Mouse (Mus musculus) midbrain, embryonic 14.5 days (tissue): ENCODE data around the gene Hectd1. TPM values are rescaled to one million over a fixed set of nuclear protein-coding genes. Genes with fewer than 3 reads are reported as not detected.
A peak's percentile ranks its signal among the peaks of the same experiment; 100 is the strongest.

Experiments
- ATAC-seq: fragments of 200-750 bp; cut with Nextera tagmentation; 2 replicates; pipeline ENCODE4 v1.8.0; 2017; ENCODE audit warnings: moderate number of reproducible peaks, moderate library complexity; ENCODE audit not compliant: low FRiP score, low TSS enrichment
- DNase-seq: peaks from one replicate; pipeline ENCODE4 v3.0.0-alpha.2; 2015
- H3K27ac ChIP-seq: fragments of 300-500 bp; sonication (generic); replicated peaks from 2 replicates; pipeline ENCODE4 v1.5.1; 2014; ENCODE audit warnings: mild to moderate bottlenecking, low read depth, low read length, moderate library complexity
- H3K27me3 ChIP-seq: fragments of 300-500 bp; sonication (generic); 2 replicates; pipeline ENCODE4 v1.6.1; 2014; ENCODE audit warnings: low read length, control low read depth, mixed read lengths; ENCODE audit not compliant: control insufficient read depth, insufficient read depth
- H3K36me3 ChIP-seq: fragments of 300-500 bp; sonication (generic); 2 replicates; pipeline ENCODE4 v1.6.1; 2014; ENCODE audit warnings: low read length, control low read depth; ENCODE audit not compliant: control insufficient read depth, insufficient read depth
- H3K4me1 ChIP-seq: fragments of 300-500 bp; sonication (generic); 2 replicates; pipeline ENCODE4 v1.6.1; 2014; ENCODE audit warnings: mild to moderate bottlenecking, antibody characterized with exemption, low read length, control low read depth; ENCODE audit not compliant: control insufficient read depth, insufficient read depth
- H3K4me2 ChIP-seq: fragments of 300-500 bp; sonication (generic); 2 replicates; pipeline ENCODE4 v1.6.1; 2014; ENCODE audit warnings: mild to moderate bottlenecking, low read length, moderate library complexity
- H3K4me3 ChIP-seq: fragments of 300-500 bp; sonication (generic); replicated peaks from 2 replicates; pipeline ENCODE4 v1.5.1; 2014; ENCODE audit warnings: low read depth, low read length
- H3K9ac ChIP-seq: fragments of 300-500 bp; sonication (generic); replicated peaks from 2 replicates; pipeline ENCODE4 v1.6.1; 2014; ENCODE audit warnings: mild to moderate bottlenecking, low read length, moderate library complexity
- H3K9me3 ChIP-seq: fragments of 300-500 bp; sonication (generic); 2 replicates; pipeline ENCODE4 v1.6.1; 2016; ENCODE audit warnings: low read length, control low read depth, mixed read lengths; ENCODE audit not compliant: control insufficient read depth
- WGBS: fragments of 180-500 bp; shearing (Covaris S2); extraction: QIAGEN DNeasy Blood & Tissue Kit; methylation state at CpG from one replicate; pipeline ENCODE4 v1.1.7; 2014; 5-methylcytosine and 5-hydroxymethylcytosine counted together
- polyA plus RNA-seq: library from polyadenylated mRNA; unstranded; fragments of >200 nt; fragmentation: Nextera tagmentation; extraction: Ambion mirVana; gene quantifications from 2 replicates; pipeline ENCODE4 v1.2.1, GENCODE M21; 2014

The Hectd1 gene
- polyA plus RNA-seq, 1 experiment from 2014 or later, result 47.5 TPM

- no peak overlapping the region for H3K9ac ChIP-seq
- 0 out of 2 replicates have a peak, but pooled peaks cover 3% of the 10 kb centered on the region for H3K36me3 ChIP-seq
- DNase-seq (no peak), ATAC-seq (no peak)
- no peaks in the 10 kb centered on the region for H3K9me3 ChIP-seq
- WGBS, result 79% methylated on average over 13 of the region's 13 CpGs
- no peaks in the 10 kb centered on the region for H3K27me3 ChIP-seq
- no peak overlapping the region for H3K27ac ChIP-seq
- no peak overlapping the region for H3K4me3 ChIP-seq
- peaks cover 17% of the 10 kb centered on the region for H3K4me1 ChIP-seq
- H3K4me2 ChIP-seq, result no peak overlapping the region
Observed at GRCm38 (mm10) chr12:51831931-51832330, 2.6 kb upstream of the Hectd1 start.

- peaks cover 20% of the 10 kb centered on the region for H3K4me1 ChIP-seq
- no peaks in the 10 kb centered on the region for H3K27me3 ChIP-seq
- no peak overlapping the region for H3K9ac ChIP-seq
- H3K27ac ChIP-seq, result no peak overlapping the region
- WGBS, result 95% methylated on average over 3 of the region's 3 CpGs
- no peaks in the 10 kb centered on the region for H3K9me3 ChIP-seq
- no peak overlapping the region for H3K4me2 ChIP-seq
- no peak overlapping the region for H3K4me3 ChIP-seq
- ATAC-seq, result no peak
- H3K36me3 ChIP-seq, result 0 out of 2 replicates have a peak, but pooled peaks cover 3% of the 10 kb centered on the region
- DNase-seq, result no peak
Observed at GRCm38 (mm10) chr12:51831296-51831695, 2.0 kb upstream of the Hectd1 start.

GRCm38 (mm10) chr12:51830671-51831070 lies 1.3 kb upstream of the Hectd1 start:
- 96% methylated on average over 1 of the region's 1 CpGs for WGBS
- Histone ChIP-seq H3K4me1 (peaks cover 20% of the 10 kb centered on the region), H3K27ac (no peak overlapping the region), H3K4me2 (peak overlapping the region; percentile 66), H3K4me3 (no peak overlapping the region), H3K36me3 (0 out of 2 replicates have a peak, but pooled peaks cover 3% of the 10 kb centered on the region), H3K27me3 (no peaks in the 10 kb centered on the region), H3K9me3 (no peaks in the 10 kb centered on the region), H3K9ac (no peak overlapping the region)
- no peak for ATAC-seq
- no peak for DNase-seq

GRCm38 (mm10) chr12:51830077-51830402 lies 704 bp upstream of the Hectd1 start:
- H3K4me3 ChIP-seq, result peak overlapping the region; percentile 96
- peak overlapping the region; percentile 66 for H3K4me2 ChIP-seq
- H3K4me1 ChIP-seq, result peaks cover 20% of the 10 kb centered on the region
- DNase-seq (no peak), ATAC-seq (no peak)
- H3K27me3 ChIP-seq, result no peaks in the 10 kb centered on the region
- under 1% methylated on average over 12 of the region's 12 CpGs for WGBS
- peak overlapping the region; percentile 98 for H3K27ac ChIP-seq
- 0 out of 2 replicates have a peak, but pooled peaks cover 3% of the 10 kb centered on the region for H3K36me3 ChIP-seq
- peak overlapping the region; percentile 98 for H3K9ac ChIP-seq
- H3K9me3 ChIP-seq, result no peaks in the 10 kb centered on the region

- peaks cover 20% of the 10 kb centered on the region for H3K4me1 ChIP-seq
- under 1% methylated on average over 66 of the region's 66 CpGs for WGBS
- peak overlapping the region; percentile 98 for H3K9ac ChIP-seq
- H3K4me3 ChIP-seq, result peak overlapping the region; percentile 96
- H3K9me3 ChIP-seq, result no peaks in the 10 kb centered on the region
- H3K27ac ChIP-seq, result peak overlapping the region; percentile 98
- ATAC-seq (peak; percentile 1; the same call in 1 of the 2 replicates), DNase-seq (peak; percentile 75)
- no peaks in the 10 kb centered on the region for H3K27me3 ChIP-seq
- peak overlapping the region; percentile 66 for H3K4me2 ChIP-seq
- H3K36me3 ChIP-seq, result peaks cover 10% of the 10 kb centered on the region; the same call in 1 of the 2 replicates
Observed at GRCm38 (mm10) chr12:51828716-51829289, 533 bp downstream of the Hectd1 start.

- Histone ChIP-seq H3K4me3 (peak overlapping the region; percentile 96), H3K27me3 (no peaks in the 10 kb centered on the region), H3K36me3 (peaks cover 10% of the 10 kb centered on the region; the same call in 1 of the 2 replicates), H3K9me3 (no peaks in the 10 kb centered on the region), H3K9ac (peak overlapping the region; percentile 98), H3K27ac (peak overlapping the region; percentile 98), H3K4me2 (peak overlapping the region; percentile 66), H3K4me1 (peaks cover 20% of the 10 kb centered on the region)
- DNase-seq (no peak), ATAC-seq (no peak)
- 33% methylated on average over 6 of the region's 6 CpGs for WGBS
Observed at GRCm38 (mm10) chr12:51827958-51828650, 1.2 kb downstream of the Hectd1 start.

GRCm38 (mm10) chr12:51825338-51825737 lies 4.0 kb downstream of the Hectd1 start:
- H3K27me3 ChIP-seq, result no peaks in the 10 kb centered on the region
- no peak overlapping the region for H3K27ac ChIP-seq
- ATAC-seq (no peak), DNase-seq (no peak)
- peaks cover 10% of the 10 kb centered on the region; the same call in 1 of the 2 replicates for H3K36me3 ChIP-seq
- 97% methylated on average over 2 of the region's 2 CpGs for WGBS
- no peak overlapping the region for H3K4me3 ChIP-seq
- H3K4me2 ChIP-seq, result no peak overlapping the region
- H3K9me3 ChIP-seq, result no peaks in the 10 kb centered on the region
- H3K4me1 ChIP-seq, result peaks cover 19% of the 10 kb centered on the region
- H3K9ac ChIP-seq, result no peak overlapping the region

GRCm38 (mm10) chr12:51823311-51823710 lies 6.0 kb downstream of the Hectd1 start:
- DNase-seq, result no peak
- ATAC-seq, result no peak
- 60% methylated on average over 5 of the region's 5 CpGs for WGBS
- Histone ChIP-seq H3K4me3 (no peak overlapping the region), H3K27me3 (no peaks in the 10 kb centered on the region), H3K4me1 (peaks cover 15% of the 10 kb centered on the region), H3K4me2 (no peak overlapping the region), H3K9me3 (no peaks in the 10 kb centered on the region), H3K27ac (no peak overlapping the region), H3K9ac (no peak overlapping the region), H3K36me3 (peaks cover 10% of the 10 kb centered on the region; the same call in 1 of the 2 replicates)

- no peak for ATAC-seq
- WGBS, result 80% methylated on average over 2 of the region's 2 CpGs
Observed at GRCm38 (mm10) chr12:51822861-51823260, 6.5 kb downstream of the Hectd1 start.

More at GRCm38 (mm10) chr12:51822861-51823260, 6.5 kb downstream of the Hectd1 start:
- Histone ChIP-seq H3K27me3 (no peaks in the 10 kb centered on the region), H3K4me3 (no peak overlapping the region), H3K9me3 (no peaks in the 10 kb centered on the region), H3K4me2 (no peak overlapping the region), H3K4me1 (peaks cover 11% of the 10 kb centered on the region), H3K27ac (no peak overlapping the region), H3K36me3 (peaks cover 10% of the 10 kb centered on the region; the same call in 1 of the 2 replicates), H3K9ac (no peak overlapping the region)
- DNase-seq, result no peak
